Mouse (Mus musculus) ES-Bruce4 (cell line): ENCODE measurements around the gene Actn4.

ENCODE experiments used
- CTCF ChIP-seq: IDR thresholded peaks from one replicate; pipeline ENCODE4 v1.8.1; 2011; ENCODE audit warnings: low read depth, low read length
- POLR2A ChIP-seq: IDR thresholded peaks from one replicate; pipeline ENCODE4 v1.8.1; 2011; ENCODE audit warnings: low read length; ENCODE audit not compliant: insufficient read depth

- TF ChIP-seq CTCF (no peak), POLR2A (no peak)
These were observed 7.1 kb upstream of the Actn4 start for GRCm38 (mm10) chr7:28969271-28969670.
